Mouse (Mus musculus) CD4-positive helper T cell, adult 2 months (primary cell): ENCODE data around the gene Ccdc63.
A peak's percentile ranks its signal among the peaks of the same experiment; 100 is the strongest.

Experiments used
- DNase-seq: peaks from one replicate; pipeline ENCODE4 v3.0.0-alpha.2; 2012; ENCODE audit warnings: low read depth, missing footprints, low spot score

The Ccdc63 gene

DNA sequence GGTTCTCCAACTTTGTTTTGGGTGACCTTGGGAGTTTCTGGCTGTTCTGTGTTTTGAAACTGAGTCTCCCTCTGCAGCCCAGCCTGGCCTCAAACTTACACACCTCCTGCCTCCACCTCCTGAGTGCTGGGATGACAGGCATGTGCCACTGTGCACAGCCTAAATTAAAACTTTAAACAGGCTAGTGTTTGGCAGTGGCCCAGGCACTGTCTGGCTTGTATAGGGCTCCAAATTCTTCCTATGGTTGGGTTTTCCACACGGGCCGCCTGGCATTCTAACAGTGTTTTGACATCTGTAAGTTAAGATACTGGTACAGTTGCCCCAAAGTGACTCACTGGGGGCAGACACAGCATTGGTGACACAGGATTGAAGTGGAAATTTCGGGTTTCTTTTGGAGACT lies 54.5 kb downstream of the Ccdc63 start:
- no peak for DNase-seq

DNA sequence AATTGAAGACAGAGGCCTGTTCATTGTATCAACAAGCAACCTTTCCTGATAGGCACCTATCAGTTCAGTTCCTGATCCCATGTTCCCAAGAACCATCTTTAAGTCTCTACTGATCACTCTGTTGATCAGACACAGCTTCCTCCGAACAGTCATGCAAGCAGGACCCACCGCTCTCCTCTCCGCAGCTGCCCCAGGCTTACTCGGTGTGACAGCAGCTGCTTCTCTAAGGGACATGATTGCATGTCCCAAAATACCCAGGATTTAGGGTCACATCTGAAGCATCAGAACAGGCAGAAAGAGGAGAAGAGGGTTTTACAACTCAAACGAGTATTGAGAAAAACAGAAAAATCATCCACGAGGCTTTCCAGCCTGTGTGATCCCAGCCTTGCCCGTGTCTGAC lies 55.3 kb downstream of the Ccdc63 start:
- no peak for DNase-seq

DNA sequence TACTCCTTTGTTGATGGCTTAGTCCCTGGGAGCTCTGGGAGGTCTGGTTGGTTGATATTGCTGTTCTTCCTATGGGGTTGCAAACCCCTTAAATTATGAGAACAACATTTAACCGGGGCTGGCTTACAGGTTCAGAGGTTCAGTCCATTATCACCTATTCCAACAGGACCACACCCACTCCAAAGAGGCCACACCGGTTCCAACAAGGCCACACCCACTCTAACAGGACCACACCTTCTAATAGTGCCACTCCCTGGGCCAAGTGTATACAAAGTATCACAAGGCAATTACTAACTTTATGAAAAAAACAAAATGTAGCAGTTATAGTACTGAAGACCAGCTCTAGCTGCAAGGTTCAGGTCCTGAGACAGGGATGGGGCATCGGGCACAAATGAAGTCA lies 56.2 kb downstream of the Ccdc63 start:
- no peak for DNase-seq

DNA sequence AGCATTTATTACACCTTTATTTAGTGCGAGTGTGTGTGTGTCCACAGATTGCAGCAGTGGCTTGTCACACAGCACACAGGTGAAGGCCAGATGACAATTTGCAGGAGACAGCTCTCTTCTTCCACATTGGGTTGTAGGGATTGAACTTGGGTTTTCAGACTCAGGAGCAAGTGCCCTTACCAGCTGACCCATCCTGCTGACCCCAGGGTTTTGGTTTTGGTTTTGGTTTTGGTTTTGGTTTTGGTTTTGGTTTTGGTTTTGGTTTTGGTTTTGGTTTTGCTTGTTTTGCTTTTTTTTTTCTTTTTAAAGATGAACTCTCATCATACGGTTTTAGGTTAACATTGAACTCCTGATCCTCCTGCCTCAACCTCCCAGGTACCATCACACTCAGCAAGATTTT lies 57.3 kb downstream of the Ccdc63 start:
- no peak for DNase-seq

DNA sequence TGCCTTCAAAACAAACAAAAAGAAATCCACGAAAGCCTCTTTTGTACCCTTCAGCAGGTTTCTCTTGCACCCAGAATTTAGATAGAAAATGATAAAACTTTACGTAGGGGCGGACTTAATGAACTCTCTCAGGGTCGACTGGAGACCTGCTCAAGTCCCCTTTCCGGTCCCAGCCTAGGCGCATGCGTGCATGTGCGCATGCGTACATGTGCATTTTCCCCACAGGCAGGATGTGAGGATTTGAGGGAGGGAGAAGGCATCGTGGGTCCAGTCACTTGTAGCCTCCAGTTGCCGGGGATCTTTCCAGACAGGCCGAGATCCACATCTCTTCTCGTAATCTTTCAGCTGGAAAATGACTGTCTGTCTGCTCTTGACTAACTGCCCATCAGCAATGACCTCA lies 59.2 kb downstream of the Ccdc63 start:
- DNase-seq, result no peak

DNA sequence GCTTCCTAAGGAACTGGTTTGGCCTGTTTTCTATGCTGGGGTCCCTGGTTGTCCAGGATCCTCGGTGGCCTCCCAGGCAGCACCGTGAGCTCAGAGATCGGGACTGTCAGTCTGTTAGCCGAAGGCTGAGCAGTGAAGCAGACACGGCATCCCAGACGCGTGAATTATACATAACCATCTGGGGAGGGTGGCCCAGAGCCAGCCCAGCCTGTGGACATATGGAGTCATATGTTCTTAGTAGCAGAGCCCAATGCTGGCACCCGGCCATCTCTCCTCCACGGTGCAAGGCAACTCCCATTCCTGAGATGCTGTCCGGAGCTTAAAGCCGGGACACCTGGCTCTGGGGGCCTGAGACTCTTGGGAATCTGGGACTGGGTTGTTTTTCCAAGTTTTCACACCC lies 59.7 kb downstream of the Ccdc63 start:
- DNase-seq, result no peak

DNA sequence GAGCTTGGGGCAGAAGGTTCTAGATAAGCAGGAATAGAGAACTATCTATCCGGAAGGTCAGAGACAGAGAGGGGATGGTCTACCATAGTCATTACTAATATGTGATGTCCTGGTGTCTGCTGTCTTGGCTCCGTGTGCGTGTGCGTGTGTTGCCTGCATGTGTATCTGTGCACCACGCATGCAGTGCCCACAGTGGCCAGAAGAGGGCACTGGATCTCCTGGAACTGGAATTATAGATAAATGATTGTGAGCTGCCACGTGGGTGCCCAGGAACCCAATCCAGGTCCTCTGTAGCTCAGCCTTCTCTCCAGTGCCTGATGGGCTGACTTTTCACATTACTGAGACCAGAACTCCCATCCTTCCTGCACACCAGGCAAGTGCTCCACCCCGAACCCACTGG lies 60.8 kb downstream of the Ccdc63 start:
- DNase-seq, result no peak

DNA sequence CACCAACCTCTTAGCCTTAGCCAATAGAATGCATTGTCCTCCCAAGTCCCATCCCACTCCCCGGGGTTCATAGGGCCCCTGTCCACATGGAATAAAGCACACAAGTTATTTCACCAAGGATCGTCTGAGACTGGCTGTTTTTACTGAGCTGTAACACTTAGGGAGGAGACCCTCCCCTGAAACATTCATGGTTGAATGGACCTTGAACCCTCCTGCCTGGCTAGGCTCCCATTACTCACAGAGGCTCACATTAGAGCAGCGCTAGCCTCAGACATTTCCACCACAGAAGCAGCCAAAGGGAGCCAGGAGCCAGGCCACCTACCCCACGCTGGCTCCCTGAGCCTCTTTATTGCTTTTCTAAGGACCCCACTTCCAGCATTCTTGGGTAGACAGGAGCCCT lies 63.4 kb downstream of the Ccdc63 start:
- no peak for DNase-seq

DNA sequence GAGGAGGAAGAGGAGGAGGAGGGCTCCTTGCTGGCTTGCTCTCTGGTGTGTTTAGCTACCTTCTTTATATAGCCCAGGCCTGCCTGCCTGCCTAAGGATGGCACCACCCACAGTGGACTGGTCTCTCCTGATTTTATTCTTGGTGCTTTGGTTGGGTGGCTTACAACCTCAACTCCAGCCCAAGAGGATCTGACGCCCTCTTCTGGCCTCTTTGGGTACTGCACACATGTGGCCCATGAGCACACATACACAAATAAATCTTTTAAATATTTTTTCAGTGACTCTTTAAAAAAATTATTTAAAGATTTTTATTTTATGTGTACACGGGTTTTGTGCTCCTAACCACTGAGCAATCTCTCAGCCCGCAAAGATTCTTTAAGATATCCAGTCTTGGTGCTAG lies 64.9 kb downstream of the Ccdc63 start:
- no peak for DNase-seq

DNA sequence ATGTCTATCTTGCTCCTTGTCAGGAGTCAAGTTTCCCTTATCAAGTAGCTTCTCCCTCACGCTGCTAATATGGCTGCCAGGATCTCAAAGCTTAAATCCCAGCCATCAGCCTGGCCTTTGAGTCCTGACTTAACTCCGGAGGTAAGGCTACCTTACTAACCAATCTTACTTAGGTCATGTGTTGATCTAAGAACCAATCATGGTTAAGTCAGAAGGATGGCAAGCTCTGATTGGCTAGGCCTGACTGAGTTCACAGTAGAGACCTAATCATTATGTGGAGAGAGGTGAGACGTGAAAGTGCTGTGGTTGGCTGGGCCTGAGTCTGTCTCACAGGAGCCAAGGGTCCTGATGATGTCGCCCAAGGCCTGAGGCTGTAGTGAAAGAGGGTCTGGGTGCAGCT lies 68.6 kb downstream of the Ccdc63 start:
- no peak for DNase-seq

DNA sequence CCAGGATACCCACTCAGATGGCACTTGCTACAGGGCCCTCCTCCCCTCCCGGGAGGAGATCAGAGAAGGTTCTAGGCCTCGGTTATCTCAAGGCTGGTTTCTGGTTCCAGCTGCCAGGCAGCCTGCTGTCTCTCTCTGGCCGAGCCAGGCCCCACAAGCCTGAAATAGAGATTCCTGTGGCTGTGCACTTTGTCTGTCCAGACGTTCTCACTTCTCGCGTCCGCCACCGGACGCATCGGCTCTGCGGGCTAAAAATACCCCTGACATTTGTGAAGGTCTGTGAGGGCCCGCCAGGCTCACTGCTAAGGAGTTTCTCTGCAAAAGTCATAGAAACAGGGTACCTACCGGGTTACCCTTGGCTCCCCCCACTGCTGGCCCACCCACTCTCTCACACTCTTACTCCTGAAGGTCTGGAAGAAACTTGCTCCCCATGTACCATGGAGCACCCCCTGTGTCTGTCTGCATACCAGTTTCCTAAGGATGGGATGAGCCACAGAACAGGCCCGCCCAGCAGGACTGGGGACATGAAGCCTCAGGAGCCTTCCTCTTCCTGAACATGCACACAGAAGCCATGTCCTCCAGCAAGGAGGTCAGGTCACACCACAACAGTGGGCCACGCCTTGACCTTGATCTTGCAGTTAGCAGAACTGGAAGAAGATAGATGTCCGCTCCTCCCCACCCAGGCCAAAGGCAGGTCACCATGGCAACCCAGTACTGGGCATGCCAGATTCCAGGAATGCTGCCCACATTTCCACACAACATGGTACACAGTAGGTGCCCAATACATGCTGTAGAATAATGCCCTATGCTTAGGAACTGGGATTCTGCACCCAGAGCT lies 69.4 kb downstream of the Ccdc63 start:
- no peak for DNase-seq

DNA sequence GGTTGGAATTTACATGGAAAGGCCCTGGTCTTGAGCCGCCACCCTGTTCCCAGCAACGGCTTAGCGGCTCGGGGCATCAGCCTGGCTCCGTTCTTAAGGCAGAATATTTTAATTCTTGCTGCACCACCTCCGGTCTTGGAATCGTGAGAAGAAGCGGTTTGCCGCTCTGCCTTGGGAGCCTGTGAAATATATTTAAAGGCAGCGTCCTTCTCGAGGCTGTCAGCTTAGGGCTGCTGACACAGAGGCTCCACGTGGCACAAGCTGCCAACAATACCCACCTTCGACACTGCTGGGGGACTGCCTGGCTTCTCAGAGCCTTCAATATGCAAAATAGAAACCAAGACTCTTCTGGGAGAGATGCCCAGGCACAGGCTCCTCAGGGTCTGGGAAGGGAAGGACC lies 72.1 kb downstream of the Ccdc63 start:
- DNase-seq, result no peak

DNA sequence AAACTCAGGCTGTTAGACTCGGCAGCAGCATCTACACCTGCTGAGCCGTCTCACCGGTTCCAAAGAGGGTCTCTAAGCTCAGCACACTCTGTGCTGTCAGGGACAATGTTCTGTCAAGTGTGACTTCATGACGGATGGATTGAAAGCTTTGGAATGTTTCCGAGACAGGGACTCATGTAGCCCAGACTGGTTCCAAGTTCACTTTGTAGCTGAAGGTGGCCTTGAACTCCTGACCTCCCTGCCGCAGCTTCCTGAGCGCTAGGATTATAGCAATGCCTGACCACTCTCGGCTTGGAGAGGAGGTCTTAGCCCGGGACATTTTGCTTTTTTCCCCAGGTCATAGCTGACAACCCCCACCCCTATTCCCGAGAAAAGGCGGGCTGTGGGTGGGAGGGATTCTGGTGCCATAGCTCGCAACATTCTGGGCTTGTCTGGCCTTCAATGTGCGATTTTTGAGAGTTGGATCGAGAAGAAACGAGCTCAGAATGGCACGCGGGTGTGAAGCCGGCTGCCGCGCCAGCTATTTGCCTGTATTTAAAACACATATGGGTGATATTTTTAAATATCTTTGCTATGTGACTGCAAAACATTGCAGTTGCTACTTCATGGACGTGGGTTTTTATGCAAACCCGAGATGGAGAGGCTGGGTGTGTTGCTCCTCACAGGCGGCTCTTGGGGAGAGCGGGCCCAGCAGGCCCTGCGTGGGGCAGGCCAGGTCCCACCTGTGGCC lies 77.3 kb downstream of the Ccdc63 start:
- no peak for DNase-seq

DNA sequence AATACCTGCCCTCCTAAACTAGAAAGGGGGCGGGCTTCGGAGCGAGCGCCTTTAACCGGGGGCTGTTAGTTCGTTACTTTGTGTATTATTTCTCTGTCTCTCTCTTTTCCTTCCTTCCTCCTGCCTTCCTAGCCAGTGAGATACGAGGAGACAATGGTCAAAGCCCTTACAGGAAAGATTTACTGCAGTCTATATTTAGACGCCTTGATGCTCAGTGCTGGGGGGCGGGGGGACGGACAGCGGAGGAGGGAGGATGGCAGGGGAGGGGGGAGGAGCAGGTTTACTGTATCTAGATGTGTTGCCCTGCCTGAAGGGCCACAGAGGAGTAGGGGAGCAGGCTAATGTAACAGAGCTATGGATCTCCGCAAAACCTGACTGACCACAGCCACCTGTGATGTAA lies 78.1 kb downstream of the Ccdc63 start:
- DNase-seq, result no peak

DNA sequence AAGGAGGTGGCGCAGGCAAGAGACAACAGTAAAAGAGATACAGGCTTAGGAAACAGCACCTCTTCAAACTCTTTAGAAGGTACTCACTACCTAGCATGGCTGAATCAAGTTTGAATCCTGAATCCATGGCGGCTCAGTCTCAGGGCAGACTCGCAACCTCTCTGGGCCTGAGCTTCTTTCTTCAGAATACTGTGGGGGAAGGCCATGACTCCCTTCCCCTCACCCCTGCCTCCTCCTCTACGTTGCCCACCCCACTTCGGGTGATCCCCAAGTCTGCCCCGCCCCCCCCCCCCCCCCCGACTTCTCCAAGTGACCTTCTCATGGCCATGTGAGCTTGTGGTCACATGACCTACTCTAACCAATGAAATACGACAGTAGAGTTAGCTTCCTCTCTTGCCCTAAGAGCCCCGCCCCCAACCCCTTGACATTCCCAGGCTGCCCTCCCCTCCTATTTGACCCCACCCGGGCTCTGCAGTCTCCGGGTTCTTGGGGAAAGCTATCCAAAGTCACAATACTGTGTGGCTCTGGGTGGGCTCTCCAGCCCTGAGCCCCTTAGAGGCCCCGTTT lies 79.8 kb downstream of the Ccdc63 start:
- no peak for DNase-seq

DNA sequence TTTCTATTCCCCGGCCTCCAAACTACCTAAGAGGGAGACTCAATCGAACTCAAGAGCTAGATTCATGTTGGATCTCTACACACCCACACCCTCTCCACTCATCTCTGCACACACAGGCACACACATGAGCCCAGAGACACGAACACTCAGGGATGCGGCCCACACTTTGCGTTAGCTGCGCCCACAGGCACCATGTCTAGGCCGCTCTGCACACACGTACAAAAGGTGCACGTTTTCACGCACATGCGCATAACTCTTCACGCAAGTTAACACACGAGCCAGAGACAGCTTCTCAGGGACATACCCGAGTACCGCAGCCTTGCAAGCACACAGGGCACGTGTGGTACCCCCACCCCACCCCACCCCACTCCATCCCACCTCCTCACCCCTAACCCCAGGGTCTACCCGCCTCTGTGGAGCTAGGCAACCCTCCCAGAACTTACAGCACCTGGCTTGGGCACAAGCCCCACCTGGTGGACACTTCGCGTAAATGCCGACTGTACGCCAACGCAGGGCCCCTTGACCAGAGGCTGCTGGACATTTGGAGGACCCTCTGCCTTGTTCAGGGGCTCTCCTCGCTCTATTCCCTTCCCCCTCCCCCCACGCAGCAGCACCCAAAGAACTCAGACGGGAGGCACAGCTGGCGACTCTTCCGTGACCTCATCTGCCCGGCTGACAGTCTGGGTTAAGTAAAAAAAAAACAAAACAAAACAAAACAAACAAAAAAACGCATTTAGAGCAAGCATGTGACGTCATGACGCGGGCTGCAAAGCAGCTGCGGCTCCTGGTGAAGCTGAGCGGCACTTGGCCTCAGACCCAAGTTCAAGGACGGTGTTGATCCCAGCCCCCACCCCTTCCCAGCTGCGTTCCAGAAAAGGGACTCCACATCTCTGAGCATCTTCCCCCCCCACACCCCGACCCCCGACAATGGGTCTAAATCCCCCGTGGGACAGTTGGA lies 81.3 kb downstream of the Ccdc63 start:
- DNase-seq, result peak; percentile 44
